7 mouse cellular contexts compared by ENCODE assay signal in the genomic region with DNA sequence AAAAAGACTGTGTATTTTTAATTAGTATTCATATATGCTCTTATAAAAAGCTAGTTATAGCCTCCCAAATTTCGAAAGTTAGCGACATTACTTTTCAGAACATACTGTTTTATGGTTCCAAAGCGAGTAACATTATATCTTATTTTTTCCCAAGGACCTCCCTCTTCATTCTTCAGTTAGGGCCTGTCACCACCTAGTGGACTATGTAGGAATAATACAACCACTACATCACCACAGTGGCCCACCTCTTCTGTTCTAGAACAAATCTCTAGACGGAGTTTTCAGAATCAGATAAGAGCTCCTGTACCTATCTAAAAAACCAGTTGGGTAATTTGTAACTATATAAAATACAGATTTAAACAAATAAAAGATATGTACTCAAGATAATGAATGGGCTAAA.
DNase-seq lines count a peak whose midpoint lies in the region; ATAC-seq and TF ChIP-seq lines count a peak whose summit lies in the region.

No protein-coding gene starts in this region.

- H3K4me2 ChIP-seq in kidney, postnatal 0 days (ENCODE audit: low read length), result no peak overlapping the region

- peak; percentile 89 for TF ChIP-seq CTCF in kidney, postnatal 0 days (IDR thresholded peaks at IDR 0.05; ENCODE audit: low read depth)
- peak; percentile 23; the same call in 1 of the 2 replicates for TF ChIP-seq CTCF in lung, adult 2 months (IDR thresholded peaks at IDR 0.05; ENCODE audit: insufficient read depth, low read length)

- no peak overlapping the region for H3K9ac ChIP-seq in kidney, postnatal 0 days (ENCODE audit: low read depth, low read length)

- H3K4me3 ChIP-seq in kidney, postnatal 0 days (replicated peaks; ENCODE audit: low read depth, low read length), result no peak overlapping the region
- H3K4me3 ChIP-seq in lung, adult 2 months (replicated peaks; ENCODE audit: extremely low read depth, low read depth, low read length), result no peak overlapping the region

- H3K36me3 ChIP-seq in kidney, postnatal 0 days (ENCODE audit: insufficient read depth, low read length), result no peaks in the 10 kb centered on the region

- no peaks in the 10 kb centered on the region for H3K27me3 ChIP-seq in kidney, postnatal 0 days (ENCODE audit: insufficient read depth, low read length)

- WGBS in kidney, postnatal 0 days, result 49% methylated on average over 4 of the region's 4 CpGs
- 37% methylated on average over 4 of the region's 4 CpGs for WGBS in lung, adult 2 months

- ATAC-seq in kidney, postnatal 0 days (replicated peaks; ENCODE audit: low FRiP score, low read depth), result no peak

- TF ChIP-seq POLR2A in lung, adult 2 months (IDR thresholded peaks at IDR 0.05; ENCODE audit: borderline replicate concordance, extremely low read depth, low read depth, low read length), result no peak

- DNase-seq in kidney, postnatal 0 days (ENCODE audit: low spot score), result peak; percentile 85
- no peak for DNase-seq in kidney, postnatal 4 days
- DNase-seq in A20 (ENCODE audit: low read depth, low spot score), result peak; percentile 60
- peak; percentile 63 for DNase-seq in CD4-positive, CD25-positive, alpha-beta regulatory T cell, adult 2 months (ENCODE audit: low read depth, low spot score)
- peak; percentile 74 for DNase-seq in embryo, embryonic 10.5 days (ENCODE audit: low spot score)
- no peak for DNase-seq in lung, adult 2 months
- DNase-seq in thymus, postnatal 14 days, result peak; percentile 38

- no peaks in the 10 kb centered on the region for H3K4me1 ChIP-seq in kidney, postnatal 0 days (replicated peaks; ENCODE audit: insufficient read depth, low read length)
- no peaks in the 10 kb centered on the region for H3K4me1 ChIP-seq in lung, adult 2 months (ENCODE audit: control insufficient read depth, insufficient read depth, low read length)

- no peaks in the 10 kb centered on the region for H3K9me3 ChIP-seq in kidney, postnatal 0 days (replicated peaks; ENCODE audit: low read length)

- H3K27ac ChIP-seq in kidney, postnatal 0 days, result no peak overlapping the region

Comparison
In these comparisons a context has a peak if more than half of its experiments do, and no peak if none do; other contexts are left out.
1. DNase-seq: peak in kidney, postnatal 0 days (single experiment), A20 (single experiment), CD4-positive, CD25-positive, alpha-beta regulatory T cell, adult 2 months (single experiment), embryo, embryonic 10.5 days (single experiment) and thymus, postnatal 14 days (single experiment); none in kidney, postnatal 4 days (0 of 2) and lung, adult 2 months (single experiment).